In genomic region chr4:88236926-88237756, GRCm38 (mm10) we compare ENCODE assay signal across 18 mouse cellular contexts.
DNase-seq lines count a peak whose midpoint lies in the region; ATAC-seq and TF ChIP-seq lines count a peak whose summit lies in the region.
"Had no signal": no experiment of that assay in that cellular context is flagged by ENCODE, and none has a peak within 500 bp of the region (broad histone marks: within the 10 kb centered on the region; RNA-seq: fewer than 3 reads in every experiment).

No protein-coding gene starts in this region.

- H3K4me1 ChIP-seq in neural tube, embryonic 11.5 days (ENCODE audit: control insufficient read depth, insufficient read depth, low read length) = peaks cover 14% of the 10 kb centered on the region
- peaks cover 11% of the 10 kb centered on the region for H3K4me1 ChIP-seq in neural tube, embryonic 15.5 days
- H3K4me1 ChIP-seq in forebrain, postnatal 0 days (ENCODE audit: insufficient read depth) = no peaks in the 10 kb centered on the region; the same call in 1 of the 2 replicates
- peaks cover 17% of the 10 kb centered on the region for H3K4me1 ChIP-seq in midbrain, embryonic 16.5 days (ENCODE audit: control insufficient read depth, insufficient read depth, low read length)
- H3K4me1 ChIP-seq: heart, embryonic 13.5 days had no signal

- no peak overlapping the region for H3K9ac ChIP-seq in neural tube, embryonic 11.5 days (ENCODE audit: low read length)
- no peak overlapping the region for H3K9ac ChIP-seq in neural tube, embryonic 15.5 days (replicated peaks)
- H3K9ac ChIP-seq in forebrain, postnatal 0 days = no peak overlapping the region
- H3K9ac ChIP-seq in midbrain, embryonic 16.5 days (ENCODE audit: low read depth, low read length) = no peak overlapping the region
- H3K9ac ChIP-seq: embryonic facial prominence, embryonic 12.5 days; heart, embryonic 13.5 days; hindbrain, embryonic 15.5 days had no signal

- no peaks in the 10 kb centered on the region for H3K36me3 ChIP-seq in neural tube, embryonic 11.5 days (ENCODE audit: control insufficient read depth, insufficient read depth, low read length)
- H3K36me3 ChIP-seq in neural tube, embryonic 15.5 days = no peaks in the 10 kb centered on the region
- H3K36me3 ChIP-seq in forebrain, postnatal 0 days (ENCODE audit: insufficient read depth) = no peaks in the 10 kb centered on the region
- no peaks in the 10 kb centered on the region for H3K36me3 ChIP-seq in midbrain, embryonic 16.5 days (ENCODE audit: control insufficient read depth, insufficient read depth, low read length)
- H3K36me3 ChIP-seq: embryonic facial prominence, embryonic 12.5 days; heart, embryonic 13.5 days; hindbrain, embryonic 15.5 days had no signal

- DNase-seq in frontal cortex, postnatal 25 days (ENCODE audit: low spot score in 2 of 2) = no peak
- peak; percentile 48 for DNase-seq in neural tube, embryonic 11.5 days (ENCODE audit: low spot score)
- DNase-seq in forebrain, postnatal 0 days = peak; percentile 27
- DNase-seq in heart, adult 8-10 months (ENCODE audit: low spot score) = no peak
- DNase-seq in cerebellum, adult 9-11 months = no peak
- DNase-seq: adrenal gland, postnatal 14 days; cerebellum, adult 9-10 months; gastrocnemius, postnatal 14 days; kidney, adult 8-10 months; kidney, postnatal 4 days; lung, postnatal 36 days; thymus, postnatal 4 days had no signal

- no peak overlapping the region for H3K4me3 ChIP-seq in neural tube, embryonic 11.5 days (ENCODE audit: low read depth, low read length)
- H3K4me3 ChIP-seq in neural tube, embryonic 15.5 days (replicated peaks) = no peak overlapping the region
- H3K4me3 ChIP-seq in forebrain, postnatal 0 days (ENCODE audit: low read depth, low read length) = no peak overlapping the region
- no peak overlapping the region for H3K4me3 ChIP-seq in midbrain, embryonic 16.5 days (ENCODE audit: low read depth, low read length)
- H3K4me3 ChIP-seq: embryonic facial prominence, embryonic 12.5 days; heart, embryonic 13.5 days; hindbrain, embryonic 15.5 days had no signal

- no peak overlapping the region for H3K27ac ChIP-seq in neural tube, embryonic 11.5 days (ENCODE audit: low read depth, low read length)
- no peak overlapping the region for H3K27ac ChIP-seq in neural tube, embryonic 15.5 days (replicated peaks)
- H3K27ac ChIP-seq in forebrain, postnatal 0 days (ENCODE audit: low read depth, low read length) = no peak overlapping the region
- peak overlapping the region; percentile 4; the same call in 1 of the 2 replicates for H3K27ac ChIP-seq in midbrain, embryonic 16.5 days (ENCODE audit: low read length)
- H3K27ac ChIP-seq: embryonic facial prominence, embryonic 12.5 days; heart, embryonic 13.5 days; hindbrain, embryonic 15.5 days had no signal

- 28% methylated on average over 12 of the region's 12 CpGs for WGBS in neural tube, embryonic 11.5 days
- WGBS in neural tube, embryonic 15.5 days = 28% methylated on average over 12 of the region's 12 CpGs
- WGBS in forebrain, postnatal 0 days = 26% methylated on average over 12 of the region's 12 CpGs
- WGBS in midbrain, embryonic 16.5 days = 24% methylated on average over 12 of the region's 12 CpGs

- H3K9me3 ChIP-seq in neural tube, embryonic 11.5 days (ENCODE audit: control insufficient read depth, low read length) = no peaks in the 10 kb centered on the region
- no peaks in the 10 kb centered on the region for H3K9me3 ChIP-seq in neural tube, embryonic 15.5 days (replicated peaks)
- no peaks in the 10 kb centered on the region for H3K9me3 ChIP-seq in forebrain, postnatal 0 days (ENCODE audit: low read length)
- H3K9me3 ChIP-seq in midbrain, embryonic 16.5 days (replicated peaks; ENCODE audit: control insufficient read depth, low read length, poor library complexity, severe bottlenecking) = no peaks in the 10 kb centered on the region
- H3K9me3 ChIP-seq: embryonic facial prominence, embryonic 12.5 days; heart, embryonic 13.5 days; hindbrain, embryonic 15.5 days had no signal

- peak; percentile 44 for ATAC-seq in frontal cortex, adult (ENCODE audit: low TSS enrichment)
- ATAC-seq in neural tube, embryonic 11.5 days (ENCODE audit: insufficient read depth, low FRiP score, low TSS enrichment) = peak; percentile 82
- no peak for ATAC-seq in neural tube, embryonic 15.5 days (ENCODE audit: low FRiP score)
- peak; percentile 43 for ATAC-seq in forebrain, postnatal 0 days
- peak; percentile 60; the same call in 1 of the 2 replicates for ATAC-seq in midbrain, embryonic 16.5 days

- no peak for TF ChIP-seq CTCF in forebrain, postnatal 0 days (IDR thresholded peaks at IDR 0.05; ENCODE audit: low read depth)

- no peak overlapping the region for H3K4me2 ChIP-seq in neural tube, embryonic 11.5 days (ENCODE audit: low read depth)
- H3K4me2 ChIP-seq in neural tube, embryonic 15.5 days = no peak overlapping the region
- no peak overlapping the region for H3K4me2 ChIP-seq in forebrain, postnatal 0 days (ENCODE audit: low read depth)
- no peak overlapping the region for H3K4me2 ChIP-seq in midbrain, embryonic 16.5 days (ENCODE audit: low read length)
- H3K4me2 ChIP-seq: embryonic facial prominence, embryonic 12.5 days; heart, embryonic 13.5 days; hindbrain, embryonic 15.5 days had no signal

- H3K27me3 ChIP-seq in neural tube, embryonic 11.5 days (ENCODE audit: control insufficient read depth, insufficient read depth, low read length) = no peaks in the 10 kb centered on the region
- no peaks in the 10 kb centered on the region for H3K27me3 ChIP-seq in neural tube, embryonic 15.5 days (replicated peaks)
- no peaks in the 10 kb centered on the region for H3K27me3 ChIP-seq in forebrain, postnatal 0 days (ENCODE audit: insufficient read depth, low read length)
- H3K27me3 ChIP-seq in midbrain, embryonic 16.5 days (ENCODE audit: control insufficient read depth, insufficient read depth, low read depth, low read length) = no peaks in the 10 kb centered on the region
- H3K27me3 ChIP-seq: embryonic facial prominence, embryonic 12.5 days; heart, embryonic 13.5 days; hindbrain, embryonic 15.5 days had no signal

Comparison
In these comparisons a context has a peak if more than half of its experiments do, and no peak if none do; other contexts are left out.
1. DNase-seq: peak in neural tube, embryonic 11.5 days (single experiment) and forebrain, postnatal 0 days (single experiment); none in frontal cortex, postnatal 25 days (0 of 2), heart, adult 8-10 months (single experiment) and cerebellum, adult 9-11 months (single experiment).